Mouse (Mus musculus) neutrophil, adult 65 days (primary cell): ENCODE results near the gene Sct. TPM values are rescaled to one million over a fixed set of nuclear protein-coding genes. Genes with fewer than 3 reads are reported as not detected.

ENCODE experiments used
- total RNA-seq: library from RNA; stranded (reverse); gene quantifications from 2 replicates; pipeline ENCODE4 v1.2.4, GENCODE M21; 2023

The Sct gene
- total RNA-seq: not detected in 2 replicates

GRCm38 (mm10) chr7:141278766-141279590 lies at the start of gene Sct:
Gene Sct, minus strand, starts transcription at chr7:141279133.

GRCm38 (mm10) chr7:141327469-141328372 lies 48.8 kb upstream of the Sct start, which contains the start of the genes Deaf1 and Tmem80:
Gene Deaf1, minus strand, starts transcription at chr7:141327690.
Gene Tmem80, plus strand, starts transcription at chr7:141327739.

GRCm38 (mm10) chr7:141291921-141292582 lies 13.1 kb upstream of the Sct start, which contains the start of gene Drd4:
Gene Drd4, plus strand, starts transcription at chr7:141292006.

GRCm38 (mm10) chr7:141276546-141276945 lies 2.4 kb downstream of the Sct start, which contains the start of gene Cdhr5:
Gene Cdhr5, minus strand, starts transcription at chr7:141276786.

GRCm38 (mm10) chr7:141265739-141266561 lies 13.0 kb downstream of the Sct start, which contains the start of gene Irf7:
Gene Irf7, minus strand, starts transcription at chr7:141266481.

Other genes with a start within 250 kb of the Sct start
- 0.34 and 0.82 TPM in 2 replicates for gene B4galnt4, start 218.0 kb downstream of the Sct start, total RNA-seq
- gene Pkp3, start 200.9 kb downstream of the Sct start, total RNA-seq: 2.4 and 2.6 TPM in 2 replicates
- 4.4 and 5.0 TPM in 2 replicates for gene Sigirr, start 178.6 kb downstream of the Sct start, total RNA-seq
- not detected in 2 replicates for gene Ano9, start 161.3 kb downstream of the Sct start, total RNA-seq
- 5.3 and 7.8 TPM in 2 replicates for gene Ptdss2, start 156.8 kb downstream of the Sct start, total RNA-seq
- gene Rnh1, start 106.3 kb downstream of the Sct start, total RNA-seq: 105 and 134 TPM in 2 replicates
- 23.9 and 28.1 TPM in 2 replicates for gene Hras, start 85.1 kb downstream of the Sct start, total RNA-seq
- gene Lrrc56, start 85.0 kb downstream of the Sct start, total RNA-seq: 4.2 and 4.5 TPM in 2 replicates
- 0.18 TPM in 1 of 2 replicates, not detected in the other for gene Lmntd2, start 65.1 kb downstream of the Sct start, total RNA-seq
- gene Rassf7, start 63.3 kb downstream of the Sct start, total RNA-seq: 2.7 and 5.1 TPM in 2 replicates
- 89.4 and 114 TPM in 2 replicates for gene Phrf1, start 50.3 kb downstream of the Sct start, total RNA-seq
- 21.6 and 37.9 TPM in 2 replicates for gene Irf7, start 12.7 kb downstream of the Sct start, total RNA-seq
- not detected in 2 replicates for gene Cdhr5, start 2.3 kb downstream of the Sct start, total RNA-seq
- gene Drd4, start 12.9 kb upstream of the Sct start, total RNA-seq: not detected in 2 replicates
- gene Deaf1, start 48.6 kb upstream of the Sct start, total RNA-seq: 24.8 and 29.7 TPM in 2 replicates
- 7.0 and 7.4 TPM in 2 replicates for gene Tmem80, start 48.6 kb upstream of the Sct start, total RNA-seq
- gene Eps8l2, start 59.7 kb upstream of the Sct start, total RNA-seq: 0.47 and 0.66 TPM in 2 replicates
- 730 and 774 TPM in 2 replicates for gene Taldo1, start 113.1 kb upstream of the Sct start, total RNA-seq
- 15.3 and 17.2 TPM in 2 replicates for gene Gatd1, start 135.0 kb upstream of the Sct start, total RNA-seq
- gene Cend1, start 150.4 kb upstream of the Sct start, total RNA-seq: not detected in 2 replicates
- 10.3 and 12.4 TPM in 2 replicates for gene Slc25a22, start 158.8 kb upstream of the Sct start, total RNA-seq
- 7.9 and 11.7 TPM in 2 replicates for gene Pidd1, start 164.9 kb upstream of the Sct start, total RNA-seq
- gene Rplp2, start 168.2 kb upstream of the Sct start, total RNA-seq: 574 and 716 TPM in 2 replicates
- gene Pnpla2, start 176.1 kb upstream of the Sct start, total RNA-seq: 113 and 121 TPM in 2 replicates
- gene Cracr2b, start 182.0 kb upstream of the Sct start, total RNA-seq: 5.1 and 7.2 TPM in 2 replicates
- gene Cd151, start 188.3 kb upstream of the Sct start, total RNA-seq: 9.1 and 14.0 TPM in 2 replicates
- gene Polr2l, start 196.0 kb upstream of the Sct start, total RNA-seq: 8.3 and 8.5 TPM in 2 replicates
- 1.5 and 3.1 TPM in 2 replicates for gene Tspan4, start 196.1 kb upstream of the Sct start, total RNA-seq